Mouse (Mus musculus): ENCODE results near the gene Serpinb6b. TPM values are rescaled to one million over a fixed set of nuclear protein-coding genes. Genes with fewer than 3 reads are reported as not detected.
A peak's percentile ranks its signal among the peaks of the same experiment; 100 is the strongest.

The Serpinb6b gene
- total and polyA plus RNA-seq, 3 experiments: 11.9 to 41.2 (median 38.9) TPM

DNA sequence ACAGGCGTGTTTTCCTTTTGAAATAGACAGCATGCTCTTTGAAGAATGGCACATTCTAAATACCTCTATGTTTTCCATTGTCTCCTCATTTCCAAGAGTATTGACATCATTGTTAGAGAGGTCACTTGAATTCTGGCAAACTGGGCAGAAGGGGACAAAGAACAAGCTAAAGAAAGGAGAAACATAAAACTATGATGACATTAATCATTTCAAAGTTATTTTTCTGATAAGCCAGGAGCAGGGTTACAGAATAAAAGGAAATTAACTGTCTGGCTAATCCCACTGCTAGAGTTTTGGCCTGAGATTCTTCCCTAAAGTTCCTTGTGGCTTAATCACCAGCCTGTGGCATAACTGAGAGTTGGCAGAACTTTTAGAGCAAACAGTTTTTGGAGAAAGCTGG, 37.8 kb upstream of the Serpinb6b start:
- Histone ChIP-seq H3K79me2 (replicated peaks; ENCODE audit: control insufficient read depth, extremely low read depth, insufficient read depth, poor library complexity, severe bottlenecking) (no peaks in the 10 kb centered on the region), H3K4me3 (replicated peaks in 1 of 3; ENCODE audit: low read depth in 2 of 3, low read length in 2 of 3, poor library complexity in 1 of 3) (no peak overlapping the region), H3K4me2 (ENCODE audit: insufficient read depth, low read depth, poor library complexity, severe bottlenecking) (no peak overlapping the region), H3K9ac (ENCODE audit: insufficient read depth, low read depth) (no peak overlapping the region), H3K4me1 (ENCODE audit: control insufficient read depth in 1 of 2, insufficient read depth in 2 of 2) (peaks cover 5 to 33% of the 10 kb centered on the region in 2 experiments), H3K27ac (ENCODE audit: insufficient read depth, low read depth) (no peak overlapping the region), H3K9me3 (replicated peaks; ENCODE audit: low read length) (no peaks in the 10 kb centered on the region), H3K27me3 (replicated peaks) (no peaks in the 10 kb centered on the region), H3K36me3 (replicated peaks in 1 of 2; ENCODE audit: control insufficient read depth in 1 of 2, insufficient read depth in 1 of 2, low read length in 1 of 2) (no peaks in the 10 kb centered on the region)
- TF ChIP-seq USF1 (IDR thresholded peaks at IDR 0.05; ENCODE audit: low read depth, low read length) (no peak), ZC3H11A (IDR thresholded peaks at IDR 0.05; ENCODE audit: low read depth, low read length) (no peak), ZKSCAN1 (IDR thresholded peaks at IDR 0.05; ENCODE audit: borderline replicate concordance, low read depth, low read length) (no peak), EP300 (IDR thresholded peaks at IDR 0.05; ENCODE audit: low read length) (no peak), SIN3A (IDR thresholded peaks at IDR 0.05; ENCODE audit: low read length) (no peak), JUN (IDR thresholded peaks at IDR 0.05; ENCODE audit: insufficient read depth, low read depth, low read length) (no peak), POLR2A (IDR thresholded peaks at IDR 0.05; ENCODE audit: low read depth, low read length) (no peak), KAT2A (IDR thresholded peaks at IDR 0.05; ENCODE audit: insufficient replicate concordance, low read length) (no peak), MAX (IDR thresholded peaks at IDR 0.05; ENCODE audit: low read length) (no peak), PAX5 (IDR thresholded peaks at IDR 0.05; ENCODE audit: low read length) (no peak), ETS1 (conservative IDR thresholded peaks at IDR 0.05; ENCODE audit: low read depth, low read length) (no peak), CHD2 (IDR thresholded peaks at IDR 0.05; ENCODE audit: low read length) (no peak)
- DNase-seq (ENCODE audit: extremely low read depth): no peak
- in situ Hi-C loops (cut with MboI; ENCODE audit: low pct_ligation_motif_present, low pct_unique_long_range_greater_than_20kb, low sequenced_read_pairs) (no loop called here), dilution Hi-C loops (cut with MboI; ENCODE audit: extremely low pct_ligation_motif_present, extremely low pct_unique_long_range_greater_than_20kb, low sequenced_read_pairs) (no loop called here)

DNA sequence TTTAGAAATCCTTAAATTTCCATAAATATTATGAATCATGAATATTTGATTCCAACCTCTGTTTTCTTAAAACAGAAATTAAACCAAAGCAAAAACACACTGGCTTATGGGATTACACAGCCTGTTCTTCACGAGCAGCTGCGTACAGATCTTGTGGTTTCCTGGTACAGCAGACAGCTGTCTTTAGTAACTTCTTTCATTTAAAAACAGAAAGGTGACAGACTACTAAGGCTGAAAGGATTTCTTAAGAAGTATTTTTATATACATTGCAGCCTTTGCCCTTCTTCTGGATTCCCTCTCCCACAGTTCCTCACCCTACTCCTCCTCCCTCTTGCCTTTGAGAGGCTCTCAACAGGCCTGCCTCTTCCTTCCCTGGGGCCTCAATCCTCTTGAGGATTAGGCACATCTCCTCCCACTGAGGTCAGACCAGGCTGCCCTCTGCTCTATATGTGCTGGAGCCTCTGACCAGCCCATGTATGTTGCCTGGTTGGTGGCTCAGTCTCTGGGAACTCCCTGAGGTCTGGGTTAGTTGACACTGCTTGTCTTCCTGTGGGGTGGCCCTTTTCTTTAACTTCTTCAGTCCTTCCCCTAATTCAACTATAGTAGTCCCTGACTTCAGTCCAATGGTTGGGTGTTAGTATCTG, 35.8 kb upstream of the Serpinb6b start:
- H3K27ac ChIP-seq (ENCODE audit: insufficient read depth, low read depth): no peak overlapping the region
- H3K27me3 ChIP-seq (replicated peaks): no peaks in the 10 kb centered on the region
- H3K9me3 ChIP-seq (replicated peaks; ENCODE audit: low read length): no peaks in the 10 kb centered on the region
- H3K4me2 ChIP-seq (ENCODE audit: insufficient read depth, low read depth, poor library complexity, severe bottlenecking): peak overlapping the region; percentile 30
- H3K4me1 ChIP-seq (ENCODE audit: control insufficient read depth in 1 of 2, insufficient read depth in 2 of 2): peaks cover 5 to 43% of the 10 kb centered on the region in 2 experiments
- H3K9ac ChIP-seq (ENCODE audit: insufficient read depth, low read depth): no peak overlapping the region; the same call in 1 of the 2 replicates
- DNase-seq (ENCODE audit: extremely low read depth): peak; percentile 74
- no peaks in the 10 kb centered on the region for H3K36me3 ChIP-seq (replicated peaks in 1 of 2; ENCODE audit: control insufficient read depth in 1 of 2, insufficient read depth in 1 of 2, low read length in 1 of 2)
- TF ChIP-seq MYC (IDR thresholded peaks at IDR 0.05; ENCODE audit: low read depth, low read length) (no peak), TCF12 (IDR thresholded peaks at IDR 0.05; ENCODE audit: low read depth, low read length) (peak; percentile 41; the same call in 1 of the 2 replicates), MXI1 (IDR thresholded peaks at IDR 0.05; ENCODE audit: low read depth, low read length) (no peak), USF1 (IDR thresholded peaks at IDR 0.05; ENCODE audit: low read depth, low read length) (no peak), GABPA (IDR thresholded peaks at IDR 0.05; ENCODE audit: insufficient replicate concordance, low read depth, low read length) (no peak), E2F4 (IDR thresholded peaks at IDR 0.05; ENCODE audit: insufficient replicate concordance, low read depth, low read length) (no peak), IRF4 (IDR thresholded peaks at IDR 0.05; ENCODE audit: low read depth, low read length) (no peak), JUN (IDR thresholded peaks at IDR 0.05; ENCODE audit: insufficient read depth, low read depth, low read length) (no peak), KAT2A (IDR thresholded peaks at IDR 0.05; ENCODE audit: insufficient replicate concordance, low read length) (no peak), POLR2AphosphoS2 (IDR thresholded peaks at IDR 0.05; ENCODE audit: low read depth, low read length) (no peak), NRF1 (IDR thresholded peaks at IDR 0.05; ENCODE audit: low read depth, low read length) (no peak), ETS1 (conservative IDR thresholded peaks at IDR 0.05; ENCODE audit: low read depth, low read length) (peak; percentile 74), EP300 (IDR thresholded peaks at IDR 0.05; ENCODE audit: low read length) (peak; percentile 69; the same call in 1 of the 2 replicates), PAX5 (IDR thresholded peaks at IDR 0.05; ENCODE audit: low read length) (no peak), MAX (IDR thresholded peaks at IDR 0.05; ENCODE audit: low read length) (no peak), USF2 (conservative IDR thresholded peaks at IDR 0.05; ENCODE audit: low read depth, low read length) (no peak), ZNF384 (IDR thresholded peaks at IDR 0.05; ENCODE audit: low read depth, low read length) (no peak), ELF1 (IDR thresholded peaks at IDR 0.05; ENCODE audit: low read depth, low read length) (no peak), POLR2A (IDR thresholded peaks at IDR 0.05; ENCODE audit: low read depth, low read length) (no peak), MEF2A (IDR thresholded peaks at IDR 0.05; ENCODE audit: borderline replicate concordance, low read depth, low read length) (peak; percentile 56; the same call in 1 of the 2 replicates), CHD2 (IDR thresholded peaks at IDR 0.05; ENCODE audit: low read length) (no peak), CHD1 (IDR thresholded peaks at IDR 0.05; ENCODE audit: low read depth, low read length) (no peak), SMC3 (IDR thresholded peaks at IDR 0.05; ENCODE audit: low read depth, low read length) (no peak), MAZ (IDR thresholded peaks at IDR 0.05; ENCODE audit: low read depth, low read length) (no peak), BHLHE40 (IDR thresholded peaks at IDR 0.05; ENCODE audit: low read depth, low read length) (peak; percentile 61; the same call in 1 of the 2 replicates), SIN3A (IDR thresholded peaks at IDR 0.05; ENCODE audit: low read length) (0 out of 2 replicates have a peak, but pooled peaks have one; percentile 39)
- no peaks in the 10 kb centered on the region for H3K79me2 ChIP-seq (replicated peaks; ENCODE audit: control insufficient read depth, extremely low read depth, insufficient read depth, poor library complexity, severe bottlenecking)
- dilution Hi-C loops (cut with MboI; ENCODE audit: extremely low pct_ligation_motif_present, extremely low pct_unique_long_range_greater_than_20kb, low sequenced_read_pairs): no loop called here
- in situ Hi-C loops (cut with MboI; ENCODE audit: low pct_ligation_motif_present, low pct_unique_long_range_greater_than_20kb, low sequenced_read_pairs): no loop called here
- no peak overlapping the region for H3K4me3 ChIP-seq (replicated peaks in 1 of 3; ENCODE audit: low read depth in 2 of 3, low read length in 2 of 3, poor library complexity in 1 of 3)

Measured in CH12.LX (cell line).